Mouse (Mus musculus): Measurements from ENCODE around the gene Tesmin. TPM values are rescaled to one million over a fixed set of nuclear protein-coding genes. Genes with fewer than 3 reads are reported as not detected.

Tesmin gene
- 0.47 TPM for polyA plus RNA-seq (2015; fragmentation: Illumina TruSeq; extraction: RNeasy Lipid Tissue Mini Kit (QIAGEN cat#74804); ENCODE audit: insufficient read depth, low replicate concordance)

DNA sequence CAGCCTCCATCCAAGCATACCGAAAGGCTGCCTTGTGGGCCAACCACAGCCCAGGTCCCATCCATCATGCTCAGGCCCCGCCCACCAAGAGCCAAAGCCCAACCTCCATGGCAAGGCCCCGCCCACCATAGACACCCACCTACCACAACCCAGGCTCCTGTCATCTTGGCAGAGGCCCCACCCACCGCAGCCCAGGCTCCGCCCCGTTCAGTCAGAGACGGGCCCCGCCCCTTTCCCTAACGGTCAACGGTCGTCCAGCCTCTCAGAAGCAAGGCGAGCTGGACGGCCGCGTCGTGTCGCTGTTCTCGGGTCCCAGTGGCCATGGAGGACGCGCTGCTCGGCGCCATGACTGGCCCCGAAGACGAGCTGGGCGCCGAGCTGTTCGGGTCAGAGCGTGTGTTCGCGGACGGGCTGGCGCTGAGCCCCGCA, at the start of gene Tesmin:
Tesmin (plus strand) TSS at position 229 of the 429 bp plus-strand sequence.

DNA sequence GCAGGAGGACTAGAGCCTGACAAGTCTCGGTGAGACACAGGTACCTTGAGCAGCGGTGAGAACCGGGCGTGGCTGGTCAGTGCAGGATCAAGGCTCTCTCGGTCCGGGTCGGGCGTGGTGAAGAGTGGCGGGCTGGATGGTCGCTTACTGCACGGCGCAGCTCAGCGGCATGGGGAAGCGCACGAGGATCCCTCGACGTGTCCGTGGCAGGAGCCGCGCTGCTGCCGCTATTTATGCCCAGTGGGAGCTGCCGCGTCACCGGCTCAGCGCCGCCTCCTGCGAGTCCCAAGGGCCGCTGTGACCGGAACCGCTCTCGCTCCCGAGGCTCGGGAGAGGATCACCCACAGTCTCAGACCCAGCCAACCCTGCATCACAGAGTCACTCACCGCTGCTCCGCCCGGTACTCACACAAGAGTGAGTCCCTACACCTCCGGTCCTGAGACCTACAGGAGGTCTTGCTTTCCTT, 25.6 kb downstream of the Tesmin start, which contains the start of gene Gal:
Gal (minus strand) TSS at position 277 of the 466 bp plus-strand sequence.

Other genes starting within 250 kb of the Tesmin start
- 59.0 TPM for gene Mrpl21, start 106.0 kb upstream of the Tesmin start, polyA plus RNA-seq (2015; fragmentation: Illumina TruSeq; extraction: RNeasy Lipid Tissue Mini Kit (QIAGEN cat#74804); ENCODE audit: insufficient read depth, low replicate concordance)
- 3.7 TPM for gene Ighmbp2, start 105.8 kb upstream of the Tesmin start, polyA plus RNA-seq (2015; fragmentation: Illumina TruSeq; extraction: RNeasy Lipid Tissue Mini Kit (QIAGEN cat#74804); ENCODE audit: insufficient read depth, low replicate concordance)
- gene Cpt1a, start 66.5 kb upstream of the Tesmin start, polyA plus RNA-seq (2015; fragmentation: Illumina TruSeq; extraction: RNeasy Lipid Tissue Mini Kit (QIAGEN cat#74804); ENCODE audit: insufficient read depth, low replicate concordance): 61.2 TPM
- not detected for gene Gal, start 25.7 kb downstream of the Tesmin start, polyA plus RNA-seq (2015; fragmentation: Illumina TruSeq; extraction: RNeasy Lipid Tissue Mini Kit (QIAGEN cat#74804); ENCODE audit: insufficient read depth, low replicate concordance)
- 113 TPM for gene Ppp6r3, start 186.9 kb downstream of the Tesmin start, polyA plus RNA-seq (2015; fragmentation: Illumina TruSeq; extraction: RNeasy Lipid Tissue Mini Kit (QIAGEN cat#74804); ENCODE audit: insufficient read depth, low replicate concordance)

All from spleen, adult 10 weeks (tissue).